Mouse (Mus musculus) liver, embryonic 12.5 days (tissue): ENCODE data around the gene Mecom. TPM values are rescaled to one million over a fixed set of nuclear protein-coding genes. Genes with fewer than 3 reads are reported as not detected.

Source experiments
- ATAC-seq: fragments of 200-750 bp; cut with Nextera tagmentation; 2 replicates; pipeline ENCODE4 v1.8.0; 2017; ENCODE audit warnings: moderate number of reproducible peaks, mild to moderate bottlenecking, moderate library complexity
- H3K27ac ChIP-seq: fragments of 300-500 bp; sonication (generic); 2 replicates; pipeline ENCODE4 v1.5.1; 2016; ENCODE audit warnings: mild to moderate bottlenecking
- H3K27me3 ChIP-seq: fragments of 300-500 bp; sonication (generic); replicated peaks from 2 replicates; pipeline ENCODE4 v1.6.1; 2016; ENCODE audit warnings: mild to moderate bottlenecking, moderate library complexity
- H3K36me3 ChIP-seq: fragments of 300-500 bp; sonication (generic); 2 replicates; pipeline ENCODE4 v1.6.1; 2016; ENCODE audit warnings: mild to moderate bottlenecking, moderate library complexity
- H3K4me1 ChIP-seq: fragments of 300-500 bp; sonication (generic); 2 replicates; pipeline ENCODE4 v1.6.1; 2016
- H3K4me2 ChIP-seq: fragments of 300-500 bp; sonication (generic); 2 replicates; pipeline ENCODE4 v1.6.1; 2016; ENCODE audit warnings: mild to moderate bottlenecking, moderate library complexity
- H3K4me3 ChIP-seq: fragments of 300-500 bp; sonication (generic); 2 replicates; pipeline ENCODE4 v1.5.1; 2016; ENCODE audit warnings: mild to moderate bottlenecking, moderate library complexity
- H3K9ac ChIP-seq: fragments of 300-500 bp; sonication (generic); 2 replicates; pipeline ENCODE4 v1.6.1; 2016; ENCODE audit warnings: mild to moderate bottlenecking, moderate library complexity
- H3K9me3 ChIP-seq: fragments of 300-500 bp; sonication (generic); replicated peaks from 2 replicates; pipeline ENCODE4 v1.6.1; 2016; ENCODE audit warnings: mild to moderate bottlenecking, moderate library complexity
- WGBS: fragments of 180-500 bp; shearing (Covaris S2); methylation state at CpG from one replicate; pipeline ENCODE4 v1.1.7; 2016; ENCODE audit not compliant: insufficient replicate concordance; 5-methylcytosine and 5-hydroxymethylcytosine counted together
- polyA plus RNA-seq: library from polyadenylated mRNA; unstranded; fragments of >200 nt; fragmentation: Nextera tagmentation; extraction: Ambion mirVana; gene quantifications from 2 replicates; pipeline ENCODE4 v1.2.1, GENCODE M21; 2016

The Mecom gene
- polyA plus RNA-seq, 1 experiment from 2014 or later, result 1.8 TPM

GRCm38 (mm10) chr3:30294433-30294832, 253.4 kb downstream of the Mecom start:
- no peak for ATAC-seq
- H3K4me3 ChIP-seq, result no peak overlapping the region
- no peaks in the 10 kb centered on the region for H3K4me1 ChIP-seq
- H3K4me2 ChIP-seq, result no peak overlapping the region
- WGBS, result 61% methylated on average over 5 of the region's 5 CpGs
- no peak overlapping the region for H3K27ac ChIP-seq
- no peaks in the 10 kb centered on the region for H3K36me3 ChIP-seq
- no peaks in the 10 kb centered on the region for H3K9me3 ChIP-seq
- no peak overlapping the region for H3K9ac ChIP-seq
- H3K27me3 ChIP-seq, result no peaks in the 10 kb centered on the region

- Histone ChIP-seq H3K36me3 (no peaks in the 10 kb centered on the region), H3K4me2 (no peak overlapping the region), H3K4me3 (no peak overlapping the region), H3K9ac (no peak overlapping the region), H3K27me3 (no peaks in the 10 kb centered on the region), H3K27ac (no peak overlapping the region), H3K4me1 (no peaks in the 10 kb centered on the region), H3K9me3 (no peaks in the 10 kb centered on the region)
- no peak for ATAC-seq
- 60% methylated on average over 4 of the region's 4 CpGs for WGBS
These were observed 261.3 kb downstream of the Mecom start for GRCm38 (mm10) chr3:30286529-30286928.

GRCm38 (mm10) chr3:30284094-30284493, 263.7 kb downstream of the Mecom start:
- no peak for ATAC-seq
- H3K4me3 ChIP-seq, result no peak overlapping the region
- no peaks in the 10 kb centered on the region for H3K27me3 ChIP-seq
- no peaks in the 10 kb centered on the region for H3K9me3 ChIP-seq
- H3K36me3 ChIP-seq, result no peaks in the 10 kb centered on the region
- H3K4me1 ChIP-seq, result no peaks in the 10 kb centered on the region
- WGBS, result 55% methylated on average over 4 of the region's 4 CpGs
- H3K27ac ChIP-seq, result no peak overlapping the region
- H3K4me2 ChIP-seq, result no peak overlapping the region
- H3K9ac ChIP-seq, result no peak overlapping the region

GRCm38 (mm10) chr3:30283562-30283961, 264.2 kb downstream of the Mecom start:
- H3K27ac ChIP-seq, result no peak overlapping the region
- H3K4me2 ChIP-seq, result no peak overlapping the region
- H3K36me3 ChIP-seq, result no peaks in the 10 kb centered on the region
- no peaks in the 10 kb centered on the region for H3K4me1 ChIP-seq
- ATAC-seq, result no peak
- H3K27me3 ChIP-seq, result no peaks in the 10 kb centered on the region
- 69% methylated on average over 5 of the region's 5 CpGs for WGBS
- no peak overlapping the region for H3K9ac ChIP-seq
- no peak overlapping the region for H3K4me3 ChIP-seq
- no peaks in the 10 kb centered on the region for H3K9me3 ChIP-seq

- no peak overlapping the region for H3K4me2 ChIP-seq
- no peak for ATAC-seq
- no peaks in the 10 kb centered on the region for H3K9me3 ChIP-seq
- no peaks in the 10 kb centered on the region for H3K36me3 ChIP-seq
- no peaks in the 10 kb centered on the region for H3K4me1 ChIP-seq
- no peak overlapping the region for H3K4me3 ChIP-seq
- no peak overlapping the region for H3K9ac ChIP-seq
- WGBS, result 79% methylated on average over 10 of the region's 10 CpGs
- H3K27ac ChIP-seq, result no peak overlapping the region
- H3K27me3 ChIP-seq, result no peaks in the 10 kb centered on the region
These were observed 270.2 kb downstream of the Mecom start for GRCm38 (mm10) chr3:30277569-30277968.

GRCm38 (mm10) chr3:30276099-30276498, 271.7 kb downstream of the Mecom start:
- Histone ChIP-seq H3K9ac (no peak overlapping the region), H3K4me3 (no peak overlapping the region), H3K27me3 (no peaks in the 10 kb centered on the region), H3K4me2 (no peak overlapping the region), H3K4me1 (no peaks in the 10 kb centered on the region), H3K36me3 (no peaks in the 10 kb centered on the region), H3K9me3 (no peaks in the 10 kb centered on the region), H3K27ac (no peak overlapping the region)
- 79% methylated on average over 8 of the region's 8 CpGs for WGBS
- ATAC-seq, result no peak

GRCm38 (mm10) chr3:30269253-30269652, 278.6 kb downstream of the Mecom start:
- no peaks in the 10 kb centered on the region for H3K36me3 ChIP-seq
- WGBS, result 49% methylated on average over 3 of the region's 3 CpGs
- H3K27ac ChIP-seq, result no peak overlapping the region
- H3K4me1 ChIP-seq, result no peaks in the 10 kb centered on the region
- no peaks in the 10 kb centered on the region for H3K9me3 ChIP-seq
- H3K4me3 ChIP-seq, result no peak overlapping the region
- no peaks in the 10 kb centered on the region for H3K27me3 ChIP-seq
- H3K9ac ChIP-seq, result no peak overlapping the region
- no peak for ATAC-seq
- no peak overlapping the region for H3K4me2 ChIP-seq

GRCm38 (mm10) chr3:30260945-30261344, 286.9 kb downstream of the Mecom start:
- no peak overlapping the region for H3K4me2 ChIP-seq
- H3K4me3 ChIP-seq, result no peak overlapping the region
- H3K36me3 ChIP-seq, result no peaks in the 10 kb centered on the region
- no peaks in the 10 kb centered on the region for H3K27me3 ChIP-seq
- H3K9ac ChIP-seq, result no peak overlapping the region
- no peaks in the 10 kb centered on the region for H3K4me1 ChIP-seq
- 40% methylated on average over 4 of the region's 4 CpGs for WGBS
- no peak for ATAC-seq
- no peak overlapping the region for H3K27ac ChIP-seq
- no peaks in the 10 kb centered on the region for H3K9me3 ChIP-seq

GRCm38 (mm10) chr3:30258421-30258820, 289.4 kb downstream of the Mecom start:
- Histone ChIP-seq H3K36me3 (no peaks in the 10 kb centered on the region), H3K9ac (no peak overlapping the region), H3K9me3 (no peaks in the 10 kb centered on the region), H3K27me3 (no peaks in the 10 kb centered on the region), H3K4me1 (no peaks in the 10 kb centered on the region), H3K27ac (no peak overlapping the region), H3K4me3 (no peak overlapping the region), H3K4me2 (no peak overlapping the region)
- no peak for ATAC-seq
- WGBS, result 44% methylated on average over 10 of the region's 10 CpGs

- Histone ChIP-seq H3K27ac (no peak overlapping the region), H3K4me2 (no peak overlapping the region), H3K4me3 (no peak overlapping the region), H3K27me3 (no peaks in the 10 kb centered on the region), H3K36me3 (no peaks in the 10 kb centered on the region), H3K9me3 (no peaks in the 10 kb centered on the region), H3K9ac (no peak overlapping the region), H3K4me1 (no peaks in the 10 kb centered on the region)
- WGBS, result 72% methylated on average over 5 of the region's 5 CpGs
- ATAC-seq, result no peak
These were observed 290.0 kb downstream of the Mecom start for GRCm38 (mm10) chr3:30257776-30258175.

- no peak overlapping the region for H3K4me3 ChIP-seq
- no peaks in the 10 kb centered on the region for H3K27me3 ChIP-seq
- no peak overlapping the region for H3K9ac ChIP-seq
- 70% methylated on average over 7 of the region's 7 CpGs for WGBS
- no peak overlapping the region for H3K27ac ChIP-seq
- no peaks in the 10 kb centered on the region for H3K9me3 ChIP-seq
- no peak overlapping the region for H3K4me2 ChIP-seq
- ATAC-seq, result no peak
- H3K4me1 ChIP-seq, result no peaks in the 10 kb centered on the region
- no peaks in the 10 kb centered on the region for H3K36me3 ChIP-seq
These were observed 290.9 kb downstream of the Mecom start for GRCm38 (mm10) chr3:30256896-30257295.

GRCm38 (mm10) chr3:30255828-30256227, 292.0 kb downstream of the Mecom start:
- Histone ChIP-seq H3K4me3 (no peak overlapping the region), H3K27me3 (no peaks in the 10 kb centered on the region), H3K36me3 (no peaks in the 10 kb centered on the region), H3K4me1 (no peaks in the 10 kb centered on the region), H3K27ac (no peak overlapping the region), H3K9ac (no peak overlapping the region), H3K4me2 (no peak overlapping the region), H3K9me3 (no peaks in the 10 kb centered on the region)
- WGBS, result 57% methylated on average over 5 of the region's 5 CpGs
- ATAC-seq, result no peak

- no peaks in the 10 kb centered on the region for H3K4me1 ChIP-seq
- no peak overlapping the region for H3K4me2 ChIP-seq
- no peak for ATAC-seq
- no peaks in the 10 kb centered on the region for H3K27me3 ChIP-seq
- WGBS, result 54% methylated on average over 7 of the region's 7 CpGs
- H3K4me3 ChIP-seq, result no peak overlapping the region
- H3K36me3 ChIP-seq, result no peaks in the 10 kb centered on the region
- H3K9me3 ChIP-seq, result no peaks in the 10 kb centered on the region
- no peak overlapping the region for H3K27ac ChIP-seq
- H3K9ac ChIP-seq, result no peak overlapping the region
These were observed 293.4 kb downstream of the Mecom start for GRCm38 (mm10) chr3:30254451-30254850.
